Comparison of ENCODE assay signal across 7 mouse cellular contexts in genomic region chr15:27325847-27326548, GRCm38 (mm10).
DNase-seq lines count a peak whose midpoint lies in the region; ATAC-seq and TF ChIP-seq lines count a peak whose summit lies in the region.

No protein-coding gene starts in this region.

- H3K27me3 ChIP-seq in hindbrain, postnatal 0 days (ENCODE audit: insufficient read depth, low read length): no peaks in the 10 kb centered on the region
- peaks cover 7% of the 10 kb centered on the region for H3K27me3 ChIP-seq in megakaryocyte, embryonic 14.5 days (replicated peaks)

- 14% methylated on average over 15 of the region's 15 CpGs for WGBS in hindbrain, postnatal 0 days

- H3K27ac ChIP-seq in hindbrain, postnatal 0 days: no peak overlapping the region

- H3K9me3 ChIP-seq in hindbrain, postnatal 0 days (ENCODE audit: low read length): no peaks in the 10 kb centered on the region
- no peaks in the 10 kb centered on the region for H3K9me3 ChIP-seq in megakaryocyte, embryonic 14.5 days

- peak overlapping the region; percentile 21; the same call in 1 of the 2 replicates for H3K4me2 ChIP-seq in hindbrain, postnatal 0 days (ENCODE audit: low read depth, low read length)

- peaks cover 6% of the 10 kb centered on the region; the same call in 1 of the 2 replicates for H3K4me1 ChIP-seq in hindbrain, postnatal 0 days (ENCODE audit: insufficient read depth, low read length)
- peaks cover 45% of the 10 kb centered on the region for H3K4me1 ChIP-seq in megakaryocyte, embryonic 14.5 days

- H3K36me3 ChIP-seq in hindbrain, postnatal 0 days (ENCODE audit: insufficient read depth, low read length): no peaks in the 10 kb centered on the region
- H3K36me3 ChIP-seq in megakaryocyte, embryonic 14.5 days (replicated peaks; ENCODE audit: low read length): no peaks in the 10 kb centered on the region

- peak; percentile 94 for TF ChIP-seq CTCF in hindbrain, postnatal 0 days (IDR thresholded peaks at IDR 0.05; ENCODE audit: low read depth)

- no peak overlapping the region for H3K9ac ChIP-seq in hindbrain, postnatal 0 days (replicated peaks; ENCODE audit: low read length)

- ATAC-seq in hindbrain, postnatal 0 days: peak; percentile 90

- no peak overlapping the region for H3K4me3 ChIP-seq in hindbrain, postnatal 0 days (ENCODE audit: low read length)
- peak overlapping the region; percentile 33 for H3K4me3 ChIP-seq in megakaryocyte, embryonic 14.5 days (replicated peaks)

- peak; percentile 69 for DNase-seq in ZHBTc4 (ENCODE audit: low read depth, low spot score)
- DNase-seq in cerebellum, postnatal 36 days: peak; percentile 72 to 86
- DNase-seq in frontal cortex, postnatal 36 days (ENCODE audit: low spot score in 2 of 2): peak; percentile 74 to 90
- peak; percentile 89 for DNase-seq in hindbrain, postnatal 0 days (ENCODE audit: low spot score)
- DNase-seq in left cerebral cortex, adult 18-20 months (ENCODE audit: low spot score in 2 of 2): peak; percentile 67 to 80
- DNase-seq in right cerebral cortex, postnatal 10 days (ENCODE audit: low spot score in 2 of 2): peak; percentile 87
